19 mouse cellular contexts compared by ENCODE assay signal in genomic region chr12:117513150-117513932, GRCm38 (mm10). TPM values are rescaled to one million over a fixed set of nuclear protein-coding genes. Genes with fewer than 3 reads are reported as not detected.
DNase-seq lines count a peak whose midpoint lies in the region; ATAC-seq and TF ChIP-seq lines count a peak whose summit lies in the region.
"Had no signal": no experiment of that assay in that cellular context is flagged by ENCODE, and none has a peak within 500 bp of the region (broad histone marks: within the 10 kb centered on the region; RNA-seq: fewer than 3 reads in every experiment).

No protein-coding gene starts in this region.

- H3K4me1 ChIP-seq in kidney, embryonic 15.5 days: peaks cover 11% of the 10 kb centered on the region; the same call in 1 of the 2 replicates
- peaks cover 18% of the 10 kb centered on the region for H3K4me1 ChIP-seq in neural tube, embryonic 13.5 days (replicated peaks)
- H3K4me1 ChIP-seq: embryonic facial prominence, embryonic 15.5 days; limb, embryonic 15.5 days; liver, embryonic 15.5 days had no signal

- H3K4me3 ChIP-seq in kidney, embryonic 15.5 days (replicated peaks): no peak overlapping the region
- no peak overlapping the region for H3K4me3 ChIP-seq in neural tube, embryonic 13.5 days
- H3K4me3 ChIP-seq: embryonic facial prominence, embryonic 15.5 days; limb, embryonic 15.5 days; liver, embryonic 15.5 days; myocyte had no signal

- 50% methylated on average over 11 of the region's 11 CpGs for WGBS in kidney, embryonic 15.5 days
- WGBS in neural tube, embryonic 13.5 days: 47% methylated on average over 11 of the region's 11 CpGs

- no peaks in the 10 kb centered on the region for H3K36me3 ChIP-seq in kidney, embryonic 15.5 days
- no peaks in the 10 kb centered on the region for H3K36me3 ChIP-seq in neural tube, embryonic 13.5 days
- H3K36me3 ChIP-seq: embryonic facial prominence, embryonic 15.5 days; limb, embryonic 15.5 days; liver, embryonic 15.5 days had no signal

- H3K27ac ChIP-seq in kidney, embryonic 15.5 days: no peak overlapping the region
- H3K27ac ChIP-seq in neural tube, embryonic 13.5 days (replicated peaks): peak overlapping the region; percentile 67
- H3K27ac ChIP-seq: embryonic facial prominence, embryonic 15.5 days; limb, embryonic 15.5 days; liver, embryonic 15.5 days; stomach, postnatal 0 days had no signal

- 0 out of 2 replicates have a peak, but pooled peaks have one; percentile 27 for ATAC-seq in frontal cortex, adult (ENCODE audit: low TSS enrichment)
- no peak for ATAC-seq in kidney, embryonic 15.5 days (replicated peaks; ENCODE audit: low FRiP score)
- 0 out of 2 replicates have a peak, but pooled peaks have one; percentile 33 for ATAC-seq in neural tube, embryonic 13.5 days (ENCODE audit: low read depth)

- no peak for TF ChIP-seq CTCF in brain, embryonic 14.5 days (IDR thresholded peaks at IDR 0.05; ENCODE audit: borderline replicate concordance, extremely low read depth, insufficient read depth, insufficient read length)

- H3K9me3 ChIP-seq in kidney, embryonic 15.5 days (replicated peaks): no peaks in the 10 kb centered on the region
- H3K9me3 ChIP-seq in neural tube, embryonic 13.5 days: no peaks in the 10 kb centered on the region
- H3K9me3 ChIP-seq: embryonic facial prominence, embryonic 15.5 days; limb, embryonic 15.5 days; liver, embryonic 15.5 days had no signal

- no peak overlapping the region for H3K9ac ChIP-seq in kidney, embryonic 15.5 days
- H3K9ac ChIP-seq in neural tube, embryonic 13.5 days: no peak overlapping the region
- H3K9ac ChIP-seq: embryonic facial prominence, embryonic 15.5 days; limb, embryonic 15.5 days; liver, embryonic 15.5 days had no signal

- H3K4me2 ChIP-seq in kidney, embryonic 15.5 days: no peak overlapping the region
- H3K4me2 ChIP-seq in neural tube, embryonic 13.5 days: no peak overlapping the region
- H3K4me2 ChIP-seq: embryonic facial prominence, embryonic 15.5 days; limb, embryonic 15.5 days; liver, embryonic 15.5 days; midbrain, embryonic 11.5 days had no signal

- TF ChIP-seq POLR2A in brain, embryonic 14.5 days (IDR thresholded peaks at IDR 0.05; ENCODE audit: borderline replicate concordance, extremely low read depth, insufficient read depth, insufficient read length, poor library complexity, severe bottlenecking): no peak

- no peak for DNase-seq in frontal cortex, postnatal 10 days (ENCODE audit: low spot score in 2 of 2)
- DNase-seq in kidney, postnatal 14 days: peak; percentile 29
- DNase-seq in brain, embryonic 14.5 days (ENCODE audit: low read depth): peak; percentile 67
- no peak for DNase-seq in thymus, adult 18-20 months
- DNase-seq: adrenal gland, adult 8-10 months; cerebellum, adult 11-12 months; cerebellum, postnatal 14 days; gastrocnemius, postnatal 36 days; kidney, adult 18-20 months; right cerebral cortex, adult 18-20 months had no signal

- H3K27me3 ChIP-seq in kidney, embryonic 15.5 days: peaks cover 3% of the 10 kb centered on the region; the same call in 1 of the 2 replicates
- H3K27me3 ChIP-seq in neural tube, embryonic 13.5 days: no peaks in the 10 kb centered on the region
- H3K27me3 ChIP-seq: embryonic facial prominence, embryonic 15.5 days; limb, embryonic 15.5 days had no signal

RNA-seq across cellular contexts. Expression of gene Rapgef5, which starts 2.9 kb away (rescaled TPM):
- polyA plus RNA-seq in kidney, embryonic 15.5 days (2015; fragmentation: Nextera tagmentation; extraction: Ambion mirVana): 14.2 and 15.1 TPM in 2 replicates
- 34.6 and 50.9 TPM in 2 replicates for polyA plus RNA-seq in brain, embryonic 14.5 days (2012; rRNA removed)
- 32.9 and 35.5 TPM in 2 replicates for polyA plus RNA-seq in neural tube, embryonic 13.5 days (2015; fragmentation: Nextera tagmentation; extraction: Ambion mirVana)

Comparison
In these comparisons a context has a peak if more than half of its experiments do, and no peak if none do; other contexts are left out.
1. DNase-seq: peak in kidney, postnatal 14 days (single experiment) and brain, embryonic 14.5 days (single experiment); none in frontal cortex, postnatal 10 days (0 of 2) and thymus, adult 18-20 months (0 of 2).